Mouse (Mus musculus): ENCODE results near the gene Lmnb2. TPM values are rescaled to one million over a fixed set of nuclear protein-coding genes. Genes with fewer than 3 reads are reported as not detected.
A peak's percentile ranks its signal among the peaks of the same experiment; 100 is the strongest.

Lmnb2 gene
- total and polyA plus RNA-seq, 3 experiments: 3.6 to 5.4 (median 5.4) TPM

DNA sequence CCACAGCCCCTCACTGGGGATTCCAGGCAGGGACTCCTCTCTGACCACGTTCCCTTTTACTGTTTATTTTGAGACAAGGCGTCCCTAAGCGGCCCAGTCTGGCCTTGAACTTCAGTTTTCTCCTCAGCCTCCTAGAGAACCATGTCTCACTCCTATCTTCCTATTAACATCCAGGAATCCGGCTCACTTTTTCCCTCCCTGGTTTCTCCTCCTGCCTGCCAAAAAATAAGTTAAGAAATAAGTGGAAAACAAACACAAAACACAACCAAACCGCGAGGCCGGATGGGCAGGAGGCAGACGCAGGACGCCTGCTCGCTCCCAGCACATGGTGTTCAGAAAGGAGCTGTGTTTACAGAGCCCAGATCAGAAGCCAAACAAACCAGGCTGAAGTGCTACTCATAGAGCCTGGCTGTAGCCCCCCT lies 44.0 kb upstream of the Lmnb2 start:
- Histone ChIP-seq H3K79me2 (replicated peaks; ENCODE audit: control insufficient read depth, insufficient read depth, low read length) (no peaks in the 10 kb centered on the region), H3K27ac (peak overlapping the region; percentile 26; the same call in 1 of the 2 replicates), H3K4me1 (ENCODE audit: control insufficient read depth, insufficient read depth, low read length) (peaks cover 9% of the 10 kb centered on the region), H3K4me3 (no peak overlapping the region), H3K9ac (ENCODE audit: low read depth, low read length) (no peak overlapping the region), H3K36me3 (ENCODE audit: control insufficient read depth, insufficient read depth, low read length) (no peaks in the 10 kb centered on the region), H3K27me3 (ENCODE audit: control insufficient read depth, insufficient read depth, low read length) (no peaks in the 10 kb centered on the region)
- peak in 1 of 2 experiments; percentile 50 for DNase-seq
- intact Hi-C loops (cut with DNase I): no loop called here
- TF ChIP-seq CTCF (IDR thresholded peaks at IDR 0.05): no peak
- TF ChIP-seq POLR2A (IDR thresholded peaks at IDR 0.05; ENCODE audit: insufficient read depth, low read depth, low read length): no peak
- no peak for TF ChIP-seq EP300 (IDR thresholded peaks at IDR 0.05; ENCODE audit: insufficient read depth, low read depth, low read length)
- WGBS: 67% methylated on average over 10 of the region's 10 CpGs

DNA sequence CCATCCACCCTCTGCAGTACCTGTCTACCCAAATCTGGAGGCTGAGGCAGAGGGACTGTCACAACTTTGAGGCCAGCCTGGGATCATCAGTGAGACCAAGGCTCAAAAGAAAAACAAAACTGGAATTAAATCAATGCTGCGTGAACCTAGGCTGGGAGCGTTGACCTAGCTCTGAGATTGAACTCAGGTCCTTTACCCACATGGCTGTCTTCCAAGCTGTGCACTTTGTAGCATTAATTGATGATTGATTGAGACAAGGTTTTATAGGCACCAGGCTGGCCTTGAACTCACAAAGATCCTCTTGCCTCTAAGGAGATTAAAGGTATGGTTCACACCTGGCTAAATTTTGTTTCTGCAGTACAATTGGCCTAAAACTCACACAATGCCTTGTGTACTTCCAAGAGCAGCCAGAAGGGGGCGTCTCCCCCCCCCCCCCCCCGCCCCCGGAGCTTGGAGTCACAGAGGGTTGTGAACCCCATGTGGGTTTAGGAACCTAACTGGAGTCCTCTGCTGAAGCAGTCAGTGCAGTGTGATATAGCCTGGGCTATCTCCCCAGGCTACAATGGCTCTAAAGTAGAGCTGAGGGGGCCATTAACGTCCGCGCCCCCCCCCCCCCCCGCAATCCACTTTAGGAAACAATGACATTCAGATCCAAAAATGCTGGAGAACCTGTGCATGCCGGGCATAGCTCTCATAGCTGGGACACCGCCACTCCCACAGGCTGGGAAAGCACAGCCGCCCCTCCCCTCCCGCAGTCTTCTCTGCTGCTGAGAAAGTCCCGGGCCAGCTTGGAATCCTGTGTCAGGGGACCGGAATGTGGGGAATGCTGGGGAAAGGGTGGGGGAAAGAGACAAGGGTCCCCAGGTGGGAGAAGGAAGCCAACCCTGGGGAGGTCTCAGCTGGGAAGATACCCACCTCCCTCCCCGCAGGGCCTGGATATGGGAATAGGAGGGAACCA lies 42.8 kb upstream of the Lmnb2 start:
- H3K27ac ChIP-seq: peak overlapping the region; percentile 55
- DNase-seq: peak; percentile 61 to 68
- TF ChIP-seq CTCF (IDR thresholded peaks at IDR 0.05) (peak; percentile 81), EP300 (IDR thresholded peaks at IDR 0.05; ENCODE audit: insufficient read depth, low read depth, low read length) (no peak), POLR2A (IDR thresholded peaks at IDR 0.05; ENCODE audit: insufficient read depth, low read depth, low read length) (no peak)
- peaks cover 9% of the 10 kb centered on the region for H3K4me1 ChIP-seq (ENCODE audit: control insufficient read depth, insufficient read depth, low read length)
- intact Hi-C loops (cut with DNase I): loop anchor here (1.0 kb wide), 1 partner anchor 33 kb away; no protein-coding TSS in a partner anchor
- no peaks in the 10 kb centered on the region for H3K79me2 ChIP-seq (replicated peaks; ENCODE audit: control insufficient read depth, insufficient read depth, low read length)
- H3K36me3 ChIP-seq (ENCODE audit: control insufficient read depth, insufficient read depth, low read length): no peaks in the 10 kb centered on the region
- no peak overlapping the region for H3K4me3 ChIP-seq
- WGBS: 15% methylated on average over 16 of the region's 16 CpGs
- H3K9ac ChIP-seq (ENCODE audit: low read depth, low read length): no peak overlapping the region
- no peaks in the 10 kb centered on the region for H3K27me3 ChIP-seq (ENCODE audit: control insufficient read depth, insufficient read depth, low read length)

DNA sequence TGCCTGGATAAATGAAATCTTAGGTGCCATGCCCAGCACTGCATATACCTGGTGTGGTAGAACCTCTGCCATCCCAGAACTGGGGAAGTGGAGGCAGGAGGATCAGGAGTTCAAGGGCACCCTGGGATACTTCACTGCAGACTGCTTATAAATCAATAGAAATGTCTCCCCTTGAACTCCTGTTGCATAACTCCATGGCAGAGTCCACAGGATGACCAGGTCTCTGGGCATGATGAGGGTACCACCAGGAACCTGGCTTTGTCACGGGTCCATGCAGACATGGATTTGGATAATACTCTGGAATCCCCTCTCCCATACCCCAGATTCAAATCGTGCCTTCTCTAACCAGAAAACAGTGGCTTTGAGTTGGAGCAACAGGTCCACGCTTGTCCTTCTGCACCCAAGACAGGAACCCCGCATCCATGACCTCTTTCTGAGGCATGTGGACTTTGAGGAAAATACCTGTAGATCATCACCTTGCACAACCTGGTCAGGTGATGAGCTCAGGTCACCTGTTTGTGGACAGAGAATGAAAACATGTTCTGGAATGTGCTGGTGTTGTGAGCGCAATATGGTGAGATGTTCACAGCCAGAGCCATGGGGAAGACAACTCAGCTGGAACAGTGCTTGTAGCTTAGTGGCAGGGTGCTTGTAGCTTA lies 41.1 kb upstream of the Lmnb2 start:
- no peak overlapping the region for H3K4me3 ChIP-seq
- TF ChIP-seq CTCF (IDR thresholded peaks at IDR 0.05) (no peak), POLR2A (IDR thresholded peaks at IDR 0.05; ENCODE audit: insufficient read depth, low read depth, low read length) (no peak), EP300 (IDR thresholded peaks at IDR 0.05; ENCODE audit: insufficient read depth, low read depth, low read length) (no peak)
- H3K79me2 ChIP-seq (replicated peaks; ENCODE audit: control insufficient read depth, insufficient read depth, low read length): no peaks in the 10 kb centered on the region
- no peak for DNase-seq
- WGBS: 98% methylated on average over 5 of the region's 5 CpGs
- no peaks in the 10 kb centered on the region for H3K36me3 ChIP-seq (ENCODE audit: control insufficient read depth, insufficient read depth, low read length)
- H3K4me1 ChIP-seq (ENCODE audit: control insufficient read depth, insufficient read depth, low read length): peaks cover 15% of the 10 kb centered on the region
- no peak overlapping the region for H3K27ac ChIP-seq
- H3K9ac ChIP-seq (ENCODE audit: low read depth, low read length): no peak overlapping the region
- H3K27me3 ChIP-seq (ENCODE audit: control insufficient read depth, insufficient read depth, low read length): no peaks in the 10 kb centered on the region
- intact Hi-C loops (cut with DNase I): loop anchor here (2.0 kb wide), 1 partner anchor 32 kb away; no protein-coding TSS in a partner anchor

DNA sequence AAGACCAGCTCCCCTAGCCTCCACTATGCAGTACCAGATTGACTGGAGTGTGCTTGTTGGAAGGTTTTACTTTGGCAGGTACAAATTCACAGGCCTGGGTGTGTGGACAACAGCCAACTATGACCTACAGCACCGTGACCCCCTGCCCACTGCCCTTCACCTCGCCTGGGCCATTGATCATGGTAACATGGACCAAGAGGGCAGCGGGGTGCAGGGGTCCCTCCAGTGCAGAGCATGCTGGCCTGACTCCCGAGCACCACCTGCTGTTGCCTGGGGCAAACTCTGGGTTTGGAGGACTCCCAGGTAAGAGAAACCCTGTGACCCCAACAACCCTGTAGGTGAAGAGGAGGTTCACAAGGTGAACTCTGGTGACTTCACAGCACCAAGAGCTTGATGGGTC lies 39.7 kb upstream of the Lmnb2 start:
- Histone ChIP-seq H3K27ac (no peak overlapping the region), H3K79me2 (replicated peaks; ENCODE audit: control insufficient read depth, insufficient read depth, low read length) (no peaks in the 10 kb centered on the region), H3K27me3 (ENCODE audit: control insufficient read depth, insufficient read depth, low read length) (no peaks in the 10 kb centered on the region), H3K4me1 (ENCODE audit: control insufficient read depth, insufficient read depth, low read length) (peaks cover 7% of the 10 kb centered on the region), H3K36me3 (ENCODE audit: control insufficient read depth, insufficient read depth, low read length) (no peaks in the 10 kb centered on the region), H3K4me3 (no peak overlapping the region), H3K9ac (ENCODE audit: low read depth, low read length) (no peak overlapping the region)
- 80% methylated on average over 4 of the region's 4 CpGs for WGBS
- DNase-seq: no peak
- TF ChIP-seq EP300 (IDR thresholded peaks at IDR 0.05; ENCODE audit: insufficient read depth, low read depth, low read length): no peak
- no peak for TF ChIP-seq CTCF (IDR thresholded peaks at IDR 0.05)
- no peak for TF ChIP-seq POLR2A (IDR thresholded peaks at IDR 0.05; ENCODE audit: insufficient read depth, low read depth, low read length)
- intact Hi-C loops (cut with DNase I): loop anchor here (2.0 kb wide), 1 partner anchor 33 kb away; no protein-coding TSS in a partner anchor

DNA sequence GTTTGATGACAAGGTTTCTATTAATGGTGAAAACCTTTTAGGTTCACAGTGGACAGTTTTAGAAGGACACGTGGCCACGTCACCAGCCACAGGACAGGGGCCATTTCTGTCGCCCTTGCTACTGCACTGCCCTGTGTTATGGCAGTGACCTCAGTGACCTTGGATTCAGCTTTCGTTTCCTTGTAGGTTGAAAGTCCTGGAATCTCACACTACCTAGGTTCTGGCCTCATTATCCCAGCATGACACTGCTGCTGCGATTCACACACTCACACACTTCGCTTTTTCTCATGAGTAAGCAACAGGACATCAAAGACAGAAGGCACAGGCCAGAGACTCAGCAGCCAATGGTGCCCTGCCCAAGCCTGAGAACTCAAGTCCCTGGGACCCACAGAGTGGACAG lies 38.9 kb upstream of the Lmnb2 start:
- Histone ChIP-seq H3K79me2 (replicated peaks; ENCODE audit: control insufficient read depth, insufficient read depth, low read length) (no peaks in the 10 kb centered on the region), H3K9ac (ENCODE audit: low read depth, low read length) (no peak overlapping the region), H3K27me3 (ENCODE audit: control insufficient read depth, insufficient read depth, low read length) (no peaks in the 10 kb centered on the region), H3K4me3 (no peak overlapping the region), H3K27ac (no peak overlapping the region), H3K36me3 (ENCODE audit: control insufficient read depth, insufficient read depth, low read length) (no peaks in the 10 kb centered on the region), H3K4me1 (ENCODE audit: control insufficient read depth, insufficient read depth, low read length) (peaks cover 7% of the 10 kb centered on the region)
- DNase-seq: no peak
- TF ChIP-seq POLR2A (IDR thresholded peaks at IDR 0.05; ENCODE audit: insufficient read depth, low read depth, low read length): no peak
- no peak for TF ChIP-seq CTCF (IDR thresholded peaks at IDR 0.05)
- TF ChIP-seq EP300 (IDR thresholded peaks at IDR 0.05; ENCODE audit: insufficient read depth, low read depth, low read length): no peak
- WGBS: 84% methylated on average over 6 of the region's 6 CpGs
- intact Hi-C loops (cut with DNase I): no loop called here
